Mouse (Mus musculus): Measurements from ENCODE around the gene Ggnbp2.

Gene Ggnbp2

GRCm38 (mm10) chr11:84870337-84871043 is at the start of gene Ggnbp2:
Gene Ggnbp2, minus strand, starts transcription at chr11:84870817.
- in situ Hi-C loops (cut with MboI, MseI) = no loop called here

- in situ Hi-C loops (cut with MboI, MseI) = loop anchor here (5.0 kb wide), 1 partner anchor 62 kb away; no protein-coding TSS in a partner anchor
Observed at GRCm38 (mm10) chr11:84919951-84920350, 49.3 kb upstream of the Ggnbp2 start.

GRCm38 (mm10) chr11:84919276-84919675 is 48.7 kb upstream of the Ggnbp2 start:
- in situ Hi-C loops (cut with MboI, MseI) = no loop called here

- in situ Hi-C loops (cut with MboI, MseI) = no loop called here
Observed at GRCm38 (mm10) chr11:84918425-84918824, 47.8 kb upstream of the Ggnbp2 start.

GRCm38 (mm10) chr11:84916703-84917300 is 46.2 kb upstream of the Ggnbp2 start:
- in situ Hi-C loops (cut with MboI, MseI) = no loop called here

- in situ Hi-C loops (cut with MboI, MseI) = no loop called here
Observed at GRCm38 (mm10) chr11:84916053-84916702, 45.6 kb upstream of the Ggnbp2 start, which contains the start of gene Znhit3. Gene Znhit3, minus strand, starts transcription at chr11:84916366.

- in situ Hi-C loops (cut with MboI, MseI) = no loop called here
Observed at GRCm38 (mm10) chr11:84914673-84915072, 44.1 kb upstream of the Ggnbp2 start.

GRCm38 (mm10) chr11:84910411-84910810 is 39.8 kb upstream of the Ggnbp2 start:
- in situ Hi-C loops (cut with MboI, MseI) = no loop called here

GRCm38 (mm10) chr11:84908480-84908879 is 37.9 kb upstream of the Ggnbp2 start:
- in situ Hi-C loops (cut with MboI, MseI) = no loop called here

- in situ Hi-C loops (cut with MboI, MseI) = no loop called here
Observed at GRCm38 (mm10) chr11:84907081-84907480, 36.5 kb upstream of the Ggnbp2 start.

- in situ Hi-C loops (cut with MboI, MseI) = no loop called here
Observed at GRCm38 (mm10) chr11:84904597-84905144, 34.1 kb upstream of the Ggnbp2 start.

GRCm38 (mm10) chr11:84893113-84893512 is 22.5 kb upstream of the Ggnbp2 start:
- in situ Hi-C loops (cut with MboI, MseI) = no loop called here

GRCm38 (mm10) chr11:84891705-84892104 is 21.1 kb upstream of the Ggnbp2 start:
- in situ Hi-C loops (cut with MboI, MseI) = no loop called here

- in situ Hi-C loops (cut with MboI, MseI) = no loop called here
Observed at GRCm38 (mm10) chr11:84889492-84889891, 18.9 kb upstream of the Ggnbp2 start.

GRCm38 (mm10) chr11:84888025-84888424 is 17.4 kb upstream of the Ggnbp2 start:
- in situ Hi-C loops (cut with MboI, MseI) = no loop called here

- in situ Hi-C loops (cut with MboI, MseI) = no loop called here
Observed at GRCm38 (mm10) chr11:84886767-84887511, 16.3 kb upstream of the Ggnbp2 start.

- in situ Hi-C loops (cut with MboI, MseI) = no loop called here
Observed at GRCm38 (mm10) chr11:84886236-84886635, 15.6 kb upstream of the Ggnbp2 start.

GRCm38 (mm10) chr11:84885238-84885637 is 14.6 kb upstream of the Ggnbp2 start:
- in situ Hi-C loops (cut with MboI, MseI) = no loop called here

- in situ Hi-C loops (cut with MboI, MseI) = no loop called here
Observed at GRCm38 (mm10) chr11:84882346-84882745, 11.7 kb upstream of the Ggnbp2 start.

- in situ Hi-C loops (cut with MboI, MseI) = no loop called here
Observed at GRCm38 (mm10) chr11:84880971-84881370, 10.4 kb upstream of the Ggnbp2 start.

GRCm38 (mm10) chr11:84880465-84880961 is 9.9 kb upstream of the Ggnbp2 start:
- in situ Hi-C loops (cut with MboI, MseI) = no loop called here
